Mouse (Mus musculus) heart, embryonic 14.5 days (tissue): ENCODE data around the gene Zfp809. TPM values are rescaled to one million over a fixed set of nuclear protein-coding genes. Genes with fewer than 3 reads are reported as not detected.
A peak's percentile ranks its signal among the peaks of the same experiment; 100 is the strongest.
"Not testable (repeated sequence)": the region's sequence is repeated elsewhere in the genome, so short reads cannot be mapped to it uniquely, and the experiment has no call there.

ENCODE experiments used
- ATAC-seq: fragments of 200-750 bp; cut with Nextera tagmentation; 2 replicates; pipeline ENCODE4 v1.8.0; 2017; ENCODE audit warnings: low read depth, moderate TSS enrichment; ENCODE audit not compliant: insufficient number of reproducible peaks, insufficient read depth, low FRiP score
- H3K27ac ChIP-seq, 2 experiments: fragments of 200-500 bp in 1 of 2; fragments of 300-500 bp in 1 of 2; sonication (generic) in 1 of 2; replicated peaks in 1 of 2; 2 replicates each; pipeline ENCODE4 v1.5.1; 2012 to 2014; ENCODE audit warnings: low read depth in 2 of 2, low read length in 2 of 2, control low read depth in 1 of 2, mild to moderate bottlenecking in 1 of 2, mixed read lengths in 1 of 2; ENCODE audit not compliant: control insufficient read depth in 1 of 2, insufficient read depth in 1 of 2
- H3K27me3 ChIP-seq: fragments of 300-500 bp; sonication (generic); 2 replicates; pipeline ENCODE4 v1.6.1; 2014; ENCODE audit warnings: mild to moderate bottlenecking, low read length, control low read depth; ENCODE audit not compliant: control insufficient read depth, insufficient read depth
- H3K36me3 ChIP-seq: fragments of 300-500 bp; sonication (generic); 2 replicates; pipeline ENCODE4 v1.6.1; 2014; ENCODE audit warnings: mild to moderate bottlenecking, control low read depth, low read length, mixed read lengths; ENCODE audit not compliant: control insufficient read depth, insufficient read depth
- H3K4me1 ChIP-seq, 2 experiments: fragments of 200-500 bp in 1 of 2; fragments of 300-500 bp in 1 of 2; sonication (generic) in 1 of 2; 2 replicates each; pipeline ENCODE4 v1.6.1; 2012 to 2014; ENCODE audit warnings: low read length in 2 of 2, control low read depth in 1 of 2, mixed read lengths in 1 of 2; ENCODE audit not compliant: control insufficient read depth in 2 of 2, insufficient read depth in 2 of 2
- H3K4me2 ChIP-seq: fragments of 300-500 bp; sonication (generic); 2 replicates; pipeline ENCODE4 v1.6.1; 2014; ENCODE audit warnings: mild to moderate bottlenecking, low read length
- H3K4me3 ChIP-seq, 2 experiments: fragments of 200-500 bp in 1 of 2; fragments of 300-500 bp in 1 of 2; sonication (generic) in 1 of 2; 2 replicates each; pipeline ENCODE4 v1.5.1; 2012 to 2014; ENCODE audit warnings: low read length in 2 of 2, mild to moderate bottlenecking in 2 of 2, control low read depth in 1 of 2, low read depth in 1 of 2, moderate library complexity in 1 of 2; ENCODE audit not compliant: control insufficient read depth in 1 of 2, insufficient read depth in 1 of 2
- H3K9ac ChIP-seq: fragments of 300-500 bp; sonication (generic); 2 replicates; pipeline ENCODE4 v1.6.1; 2014; ENCODE audit warnings: mild to moderate bottlenecking, low read length
- H3K9me3 ChIP-seq: fragments of 300-500 bp; sonication (generic); 2 replicates; pipeline ENCODE4 v1.6.1; 2016; ENCODE audit warnings: low read length, control low read depth; ENCODE audit not compliant: control insufficient read depth
- WGBS: fragments of 180-500 bp; shearing (Covaris S2); extraction: QIAGEN DNeasy Blood & Tissue Kit; methylation state at CpG from one replicate; pipeline ENCODE4 v1.1.7; 2014; 5-methylcytosine and 5-hydroxymethylcytosine counted together
- polyA plus RNA-seq: library from polyadenylated mRNA; unstranded; fragments of >200 nt; fragmentation: Nextera tagmentation; extraction: Ambion mirVana; gene quantifications from 2 replicates; pipeline ENCODE4 v1.2.1, GENCODE M21; 2014

Zfp809 gene
- polyA plus RNA-seq, 1 experiment from 2014 or later, result 25.3 TPM

DNA sequence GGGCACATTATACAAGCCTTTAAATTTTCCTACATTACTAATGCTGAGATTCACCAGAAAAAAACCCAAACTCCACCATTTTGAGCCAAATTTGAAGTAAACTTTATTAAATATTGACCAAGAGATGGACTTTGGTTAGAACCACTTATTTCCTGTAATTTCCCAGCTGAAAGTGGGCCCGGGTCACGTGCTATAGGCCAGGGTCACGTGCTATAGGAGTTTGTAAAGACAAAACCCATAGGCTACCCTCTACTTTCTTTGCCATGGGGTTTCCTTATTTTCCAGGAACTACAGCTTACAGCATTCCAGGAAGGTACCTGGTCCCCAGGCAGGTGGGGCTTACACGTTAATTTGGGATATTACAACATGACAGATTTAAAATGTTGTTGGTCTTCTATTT is 1.4 kb upstream of the Zfp809 start:
- Histone ChIP-seq H3K4me1 (peaks cover 0 to 5% of the 10 kb centered on the region in 2 experiments; a peak in 1 of 4 replicates), H3K4me2 (no peak overlapping the region), H3K9ac (no peak overlapping the region), H3K9me3 (no peaks in the 10 kb centered on the region), H3K4me3 (no peak overlapping the region), H3K36me3 (0 out of 2 replicates have a peak, but pooled peaks cover 3% of the 10 kb centered on the region), H3K27ac (no peak overlapping the region), H3K27me3 (no peaks in the 10 kb centered on the region)
- WGBS, result 93% methylated on average over 4 of the region's 4 CpGs
- no peak for ATAC-seq

DNA sequence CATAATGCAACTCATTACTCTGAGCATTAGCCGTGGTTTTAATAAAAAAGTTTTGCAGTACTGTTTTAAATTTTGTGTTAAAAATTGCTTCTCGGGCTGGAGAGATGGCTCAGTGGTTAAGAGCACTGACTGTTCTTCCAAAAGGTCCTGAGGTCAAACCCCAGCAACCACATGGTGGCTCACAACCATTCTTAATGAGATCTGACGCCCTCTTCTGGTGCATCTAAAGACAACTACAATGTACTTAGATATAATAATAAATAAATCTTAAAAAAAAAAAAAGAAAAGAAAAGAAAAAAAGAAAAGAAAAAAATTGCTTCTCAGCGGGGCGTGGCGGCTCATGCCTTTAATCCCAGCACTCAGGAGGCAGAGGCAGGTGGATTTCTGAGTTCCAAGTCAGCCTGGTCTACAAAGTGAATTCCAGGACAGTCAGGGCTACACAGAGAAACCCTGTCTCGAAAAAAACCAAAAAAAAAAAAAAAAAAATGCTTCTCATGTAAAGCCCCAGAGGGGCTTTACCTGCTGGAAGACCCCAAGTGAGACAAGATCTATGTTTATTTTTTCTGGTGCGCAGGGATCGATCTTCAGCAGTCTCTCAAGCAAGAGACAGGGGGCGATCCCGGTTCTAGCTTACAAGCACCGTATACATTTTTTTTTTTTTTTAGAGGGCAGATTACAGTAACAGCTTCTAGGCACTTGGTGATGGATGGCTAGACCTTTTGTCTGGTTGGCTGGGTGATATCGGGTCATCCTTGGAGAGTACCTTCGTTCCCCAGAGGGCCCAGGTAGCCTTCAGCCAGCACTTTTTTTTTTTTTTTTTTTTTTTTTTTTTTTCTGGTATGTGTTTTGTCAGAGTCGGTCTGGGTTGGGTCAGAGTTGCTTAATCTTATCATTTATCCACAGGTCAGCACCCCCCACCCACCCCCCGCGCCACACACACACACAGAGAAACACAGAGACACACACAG is 694 bp upstream of the Zfp809 start:
- Histone ChIP-seq H3K9me3 (no peaks in the 10 kb centered on the region), H3K4me1 (peaks cover 0 to 5% of the 10 kb centered on the region in 2 experiments; a peak in 1 of 4 replicates), H3K36me3 (0 out of 2 replicates have a peak, but pooled peaks cover 3% of the 10 kb centered on the region), H3K27ac (peak overlapping the region in 1 of 2 experiments; percentile 95; a peak in 3 of 4 replicates), H3K4me3 (peak overlapping the region; percentile 81 to 88), H3K4me2 (peak overlapping the region; percentile 75), H3K9ac (peak overlapping the region; percentile 86), H3K27me3 (no peaks in the 10 kb centered on the region)
- ATAC-seq, result peak; percentile 5; the same call in 1 of the 2 replicates
- 25% methylated on average over 17 of the region's 17 CpGs for WGBS

DNA sequence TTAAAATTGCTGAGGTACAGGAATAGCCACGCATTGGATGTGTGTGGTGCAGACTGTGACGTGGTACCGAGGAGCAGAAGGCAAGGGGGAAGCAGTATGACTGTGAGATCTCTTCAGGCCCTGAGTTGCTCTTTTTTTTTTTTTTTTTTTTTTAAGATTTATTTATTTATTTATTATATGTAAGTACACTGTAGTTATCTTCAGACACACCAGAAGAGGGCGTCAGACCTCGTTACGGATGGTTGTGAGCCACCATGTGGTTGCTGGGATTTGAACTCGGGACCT is 817 bp downstream of the Zfp809 start:
- peak overlapping the region; percentile 81 to 88; a peak in 3 of 4 replicates for H3K4me3 ChIP-seq
- H3K36me3 ChIP-seq, H3K4me1 ChIP-seq, H3K27me3 ChIP-seq, H3K9me3 ChIP-seq, ATAC-seq: not testable (repeated sequence)
- WGBS, result 49% methylated on average over 7 of the region's 7 CpGs
- H3K4me2 ChIP-seq, result peak overlapping the region; percentile 75
- peak overlapping the region in 1 of 2 experiments; percentile 95; a peak in 3 of 4 replicates for H3K27ac ChIP-seq
- peak overlapping the region; percentile 86; the same call in 1 of the 2 replicates for H3K9ac ChIP-seq

DNA sequence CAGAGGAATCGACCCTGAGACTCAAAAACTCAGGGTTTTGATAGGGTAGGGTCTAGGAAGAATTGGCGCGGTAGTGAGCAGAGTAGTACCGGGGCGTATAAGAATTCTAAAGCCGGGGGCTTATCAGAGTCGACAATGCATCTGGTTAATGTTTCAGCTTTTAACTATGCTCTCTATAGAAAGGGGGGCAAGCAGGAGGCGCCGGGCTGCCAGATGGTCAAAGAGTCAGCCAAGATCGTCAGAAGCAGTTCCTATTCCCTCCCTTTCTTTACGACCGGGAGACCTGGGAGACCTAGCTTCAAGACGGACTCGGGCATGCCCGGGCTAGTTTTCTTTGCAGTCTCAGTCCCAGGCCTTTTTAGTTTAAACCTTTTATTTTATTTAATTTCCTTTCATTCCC is 1.3 kb downstream of the Zfp809 start:
- Histone ChIP-seq H3K27ac (peak overlapping the region in 1 of 2 experiments; percentile 55; a peak in 3 of 4 replicates), H3K36me3 (0 out of 2 replicates have a peak, but pooled peaks cover 3% of the 10 kb centered on the region), H3K4me3 (no peak overlapping the region)

DNA sequence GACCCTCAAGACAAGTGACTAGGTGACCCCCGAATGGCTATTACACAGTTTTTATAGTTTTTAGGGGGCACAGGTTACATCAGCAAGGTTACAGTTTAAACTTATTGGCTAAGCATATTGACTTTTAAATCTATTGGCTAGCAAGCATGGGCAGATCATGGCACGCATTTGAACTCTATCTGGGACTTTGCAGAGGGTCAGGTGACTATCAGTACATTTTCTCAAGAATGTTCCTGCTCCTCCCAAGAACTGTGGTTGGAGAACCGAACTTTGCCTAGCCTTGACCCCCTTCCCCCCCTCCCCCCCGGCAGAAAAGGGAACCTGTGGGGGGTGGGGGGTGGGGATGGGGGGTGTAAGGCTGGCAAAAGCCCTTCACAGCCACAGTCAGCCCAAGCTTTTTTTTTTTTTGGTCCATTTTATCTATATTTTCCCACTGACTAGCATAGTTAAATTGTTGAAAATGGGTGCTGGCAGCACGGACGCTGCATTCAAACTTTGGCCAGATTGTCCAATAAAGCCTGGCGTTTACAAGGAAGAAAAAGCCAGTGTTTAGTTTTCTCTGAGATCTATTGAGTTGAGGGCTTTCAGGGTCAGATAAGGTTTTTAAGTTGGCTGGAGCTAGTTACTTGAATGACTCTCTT is 4.0 kb downstream of the Zfp809 start:
- Histone ChIP-seq H3K4me1 (peaks cover 2 to 21% of the 10 kb centered on the region in 2 experiments; a peak in 3 of 4 replicates), H3K27me3 (no peaks in the 10 kb centered on the region), H3K4me3 (no peak overlapping the region), H3K4me2 (no peak overlapping the region), H3K27ac (no peak overlapping the region), H3K9ac (no peak overlapping the region), H3K36me3 (0 out of 2 replicates have a peak, but pooled peaks cover 3% of the 10 kb centered on the region), H3K9me3 (no peaks in the 10 kb centered on the region)
- ATAC-seq, result no peak
- WGBS, result 75% methylated on average over 7 of the region's 7 CpGs

More for the DNA sequence above, 1.3 kb downstream of the Zfp809 start:
- no peak overlapping the region for H3K9ac ChIP-seq
- no peaks in the 10 kb centered on the region for H3K9me3 ChIP-seq
- H3K4me2 ChIP-seq, result peak overlapping the region; percentile 75
- ATAC-seq, result no peak
- peaks cover 2 to 12% of the 10 kb centered on the region in 2 experiments; a peak in 3 of 4 replicates for H3K4me1 ChIP-seq
- no peaks in the 10 kb centered on the region for H3K27me3 ChIP-seq
- WGBS, result 52% methylated on average over 15 of the region's 15 CpGs

DNA sequence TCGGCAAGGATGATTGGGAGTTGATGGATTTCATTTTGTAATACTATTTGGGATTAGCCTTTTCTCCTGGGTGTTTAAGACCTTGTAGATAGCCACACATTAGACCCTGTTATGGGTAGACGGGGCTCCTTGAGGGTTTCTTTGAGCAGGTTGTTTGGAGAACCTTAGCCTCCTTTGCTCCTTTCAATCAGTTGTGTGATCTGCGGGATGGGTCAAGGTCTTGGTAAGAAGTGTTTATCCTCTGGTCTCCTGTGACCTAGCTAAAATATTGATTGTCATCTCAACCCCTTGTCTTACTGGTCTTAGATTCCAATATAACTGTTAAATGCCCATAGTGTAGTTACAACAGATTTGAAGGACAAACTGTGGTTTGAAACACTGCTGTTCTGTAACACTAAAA is 4.5 kb downstream of the Zfp809 start:
- no peak for ATAC-seq
- Histone ChIP-seq H3K27me3 (no peaks in the 10 kb centered on the region), H3K27ac (no peak overlapping the region), H3K9ac (no peak overlapping the region), H3K4me3 (no peak overlapping the region), H3K36me3 (peaks cover 7% of the 10 kb centered on the region; the same call in 1 of the 2 replicates), H3K9me3 (no peaks in the 10 kb centered on the region), H3K4me1 (peaks cover 2 to 21% of the 10 kb centered on the region in 2 experiments; a peak in 3 of 4 replicates), H3K4me2 (no peak overlapping the region)
- WGBS, result 81% methylated on average over 3 of the region's 3 CpGs

DNA sequence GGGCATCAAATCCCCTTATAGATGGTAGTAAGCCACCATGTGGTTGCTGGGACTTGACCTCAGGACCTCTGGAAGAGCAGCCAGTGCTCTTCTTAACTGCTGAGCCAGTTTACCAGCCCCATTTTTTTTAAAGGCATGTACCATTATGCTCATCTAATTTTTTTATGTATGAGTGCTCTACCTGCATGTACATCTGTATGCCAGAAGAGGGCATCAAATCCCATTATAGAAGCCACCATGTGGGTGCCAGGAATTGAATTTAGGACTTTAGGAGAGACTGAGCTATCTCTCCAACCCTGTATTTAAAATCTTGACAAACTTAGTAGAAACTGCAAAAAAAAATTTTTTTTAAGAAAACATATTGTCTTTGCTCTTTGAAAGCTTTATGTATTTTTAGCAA is 5.0 kb downstream of the Zfp809 start:
- ATAC-seq, result no peak

More for the DNA sequence above, 5.0 kb downstream of the Zfp809 start:
- Histone ChIP-seq H3K36me3 (peaks cover 12% of the 10 kb centered on the region; the same call in 1 of the 2 replicates), H3K4me2 (no peak overlapping the region), H3K27me3 (no peaks in the 10 kb centered on the region), H3K27ac (no peak overlapping the region), H3K9ac (no peak overlapping the region), H3K4me1 (peaks cover 2 to 21% of the 10 kb centered on the region in 2 experiments; a peak in 3 of 4 replicates), H3K9me3 (no peaks in the 10 kb centered on the region), H3K4me3 (no peak overlapping the region)
